Mouse (Mus musculus): Measurements from ENCODE around the gene Plppr2.

DNA sequence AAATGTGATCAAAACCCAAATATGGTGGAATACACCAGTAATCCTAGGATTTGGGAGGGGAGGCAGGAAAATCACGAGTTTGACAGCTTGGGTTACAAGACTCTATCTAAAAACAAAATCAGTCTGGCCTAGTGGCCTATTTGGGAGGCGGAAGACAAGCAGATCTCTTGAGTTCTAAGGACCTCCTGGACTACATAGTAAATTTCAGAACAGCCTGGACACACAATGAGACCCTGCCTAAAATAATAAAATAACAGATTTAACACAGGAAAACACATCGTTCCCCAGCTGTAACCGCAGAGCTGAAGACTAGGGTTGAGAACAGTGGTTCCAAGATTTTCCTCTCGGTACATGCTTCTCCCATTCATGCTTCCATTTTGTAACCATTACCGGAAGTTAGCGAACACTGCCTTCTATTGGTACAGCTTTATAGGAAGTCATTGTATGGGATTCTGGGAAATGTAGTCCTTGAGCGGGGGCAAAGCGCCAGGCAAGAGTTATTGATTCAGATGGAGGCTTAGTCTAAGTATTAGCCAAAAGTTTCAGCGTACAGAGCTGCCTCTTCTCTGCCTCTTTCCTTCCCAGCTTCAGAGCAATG lies 35.5 kb upstream of the Plppr2 start:
- TF ChIP-seq POLR2A (IDR thresholded peaks at IDR 0.05; ENCODE audit: low read depth, low read length) (peak; percentile 66; the same call in 1 of the 2 replicates), CTCF (IDR thresholded peaks at IDR 0.05; ENCODE audit: borderline replicate concordance, insufficient read depth, low read length) (no peak)

All from embryonic fibroblast, embryonic 13.5 days (primary cell).